Mouse (Mus musculus): ENCODE results near the gene Ccdc88c. TPM values are rescaled to one million over a fixed set of nuclear protein-coding genes. Genes with fewer than 3 reads are reported as not detected.
"Not testable (repeated sequence)": the region's sequence is repeated elsewhere in the genome, so short reads cannot be mapped to it uniquely, and the experiment has no call there.

The Ccdc88c gene
- polyA plus RNA-seq, 1 experiment from 2014 or later, result 2.3 TPM

- 47% methylated on average over 5 of the region's 5 CpGs for WGBS
- H3K9me3 ChIP-seq (replicated peaks), result 0 out of 2 replicates have a peak, but pooled peaks cover 4% of the 10 kb centered on the region
Observed at GRCm38 (mm10) chr12:101016412-101016928, 12.4 kb downstream of the Ccdc88c start.

GRCm38 (mm10) chr12:101015926-101016325, 12.9 kb downstream of the Ccdc88c start:
- Histone ChIP-seq H3K4me2 (no peak overlapping the region), H3K4me3 (no peak overlapping the region), H3K36me3 (no peaks in the 10 kb centered on the region), H3K27ac (ENCODE audit: poor library complexity, severe bottlenecking) (no peak overlapping the region), H3K9me3 (replicated peaks) (0 out of 2 replicates have a peak, but pooled peaks cover 4% of the 10 kb centered on the region), H3K27me3 (replicated peaks) (peaks cover 45% of the 10 kb centered on the region), H3K9ac (no peak overlapping the region), H3K4me1 (replicated peaks) (peaks cover 28% of the 10 kb centered on the region)
- WGBS, result 51% methylated on average over 4 of the region's 4 CpGs
- no peak for ATAC-seq (ENCODE audit: insufficient number of reproducible peaks, low FRiP score)

More at GRCm38 (mm10) chr12:101016412-101016928, 12.4 kb downstream of the Ccdc88c start:
- Histone ChIP-seq H3K4me3 (no peak overlapping the region), H3K4me2 (no peak overlapping the region), H3K9ac (no peak overlapping the region), H3K27me3 (replicated peaks) (peaks cover 46% of the 10 kb centered on the region), H3K27ac (ENCODE audit: poor library complexity, severe bottlenecking) (no peak overlapping the region), H3K36me3 (no peaks in the 10 kb centered on the region), H3K4me1 (replicated peaks) (peaks cover 28% of the 10 kb centered on the region)
- ATAC-seq (ENCODE audit: insufficient number of reproducible peaks, low FRiP score), result no peak

- H3K36me3 ChIP-seq, result no peaks in the 10 kb centered on the region
- WGBS, result 73% methylated on average over 11 of the region's 11 CpGs
- no peak overlapping the region for H3K4me2 ChIP-seq
- H3K9me3 ChIP-seq (replicated peaks), result 0 out of 2 replicates have a peak, but pooled peaks cover 4% of the 10 kb centered on the region
- H3K4me3 ChIP-seq, result no peak overlapping the region
- no peak overlapping the region for H3K27ac ChIP-seq (ENCODE audit: poor library complexity, severe bottlenecking)
- no peak overlapping the region for H3K9ac ChIP-seq
- H3K27me3 ChIP-seq (replicated peaks), result peaks cover 44% of the 10 kb centered on the region
- no peak for ATAC-seq (ENCODE audit: insufficient number of reproducible peaks, low FRiP score)
- H3K4me1 ChIP-seq (replicated peaks), result peaks cover 28% of the 10 kb centered on the region
Observed at GRCm38 (mm10) chr12:101015165-101015560, 13.7 kb downstream of the Ccdc88c start.

GRCm38 (mm10) chr12:101014549-101015164, 14.2 kb downstream of the Ccdc88c start:
- ATAC-seq (ENCODE audit: insufficient number of reproducible peaks, low FRiP score), result no peak
- no peak overlapping the region for H3K4me2 ChIP-seq
- H3K9ac ChIP-seq, result no peak overlapping the region
- 0 out of 2 replicates have a peak, but pooled peaks cover under 1% of the 10 kb centered on the region for H3K9me3 ChIP-seq (replicated peaks)
- H3K27ac ChIP-seq (ENCODE audit: poor library complexity, severe bottlenecking), result no peak overlapping the region
- no peak overlapping the region for H3K4me3 ChIP-seq
- WGBS, result 69% methylated on average over 10 of the region's 10 CpGs
- peaks cover 28% of the 10 kb centered on the region for H3K4me1 ChIP-seq (replicated peaks)
- H3K36me3 ChIP-seq, result no peaks in the 10 kb centered on the region
- peaks cover 44% of the 10 kb centered on the region for H3K27me3 ChIP-seq (replicated peaks)

- H3K9me3 ChIP-seq (replicated peaks); H3K36me3 ChIP-seq; H3K27ac ChIP-seq (ENCODE audit: poor library complexity, severe bottlenecking); H3K9ac ChIP-seq; ATAC-seq (ENCODE audit: insufficient number of reproducible peaks, low FRiP score); H3K4me2 ChIP-seq; H3K4me3 ChIP-seq: not testable (repeated sequence)
- Histone ChIP-seq H3K27me3 (replicated peaks) (peaks cover 47% of the 10 kb centered on the region), H3K4me1 (replicated peaks) (peaks cover 25% of the 10 kb centered on the region)
- 90% methylated on average over 9 of the region's 9 CpGs for WGBS
Observed at GRCm38 (mm10) chr12:101013668-101014067, 15.2 kb downstream of the Ccdc88c start.

- peaks cover 25% of the 10 kb centered on the region for H3K4me1 ChIP-seq (replicated peaks)
- H3K4me3 ChIP-seq, result no peak overlapping the region
- no peaks in the 10 kb centered on the region for H3K36me3 ChIP-seq
- no peak overlapping the region for H3K27ac ChIP-seq (ENCODE audit: poor library complexity, severe bottlenecking)
- no peaks in the 10 kb centered on the region for H3K9me3 ChIP-seq (replicated peaks)
- H3K4me2 ChIP-seq, result no peak overlapping the region
- H3K9ac ChIP-seq, result no peak overlapping the region
- no peak for ATAC-seq (ENCODE audit: insufficient number of reproducible peaks, low FRiP score)
- peaks cover 47% of the 10 kb centered on the region for H3K27me3 ChIP-seq (replicated peaks)
- WGBS, result 71% methylated on average over 8 of the region's 8 CpGs
Observed at GRCm38 (mm10) chr12:101013078-101013665, 15.7 kb downstream of the Ccdc88c start.

- 12% methylated on average over 17 of the region's 17 CpGs for WGBS
- H3K4me1 ChIP-seq (replicated peaks), result peaks cover 26% of the 10 kb centered on the region
- no peak overlapping the region for H3K9ac ChIP-seq
- H3K9me3 ChIP-seq (replicated peaks), result no peaks in the 10 kb centered on the region
- H3K4me3 ChIP-seq, result 0 out of 2 replicates have a peak overlapping the region, but pooled peaks have one; percentile 2
- no peak for ATAC-seq (ENCODE audit: insufficient number of reproducible peaks, low FRiP score)
- peaks cover 42% of the 10 kb centered on the region for H3K27me3 ChIP-seq (replicated peaks)
- H3K36me3 ChIP-seq, result no peaks in the 10 kb centered on the region
- peak overlapping the region; percentile 52 for H3K4me2 ChIP-seq
- H3K27ac ChIP-seq (ENCODE audit: poor library complexity, severe bottlenecking), result no peak overlapping the region
Observed at GRCm38 (mm10) chr12:101012197-101013077, 16.4 kb downstream of the Ccdc88c start.

- Histone ChIP-seq H3K36me3 (no peaks in the 10 kb centered on the region), H3K27ac (ENCODE audit: poor library complexity, severe bottlenecking) (no peak overlapping the region), H3K9me3 (replicated peaks) (no peaks in the 10 kb centered on the region), H3K4me2 (no peak overlapping the region), H3K9ac (no peak overlapping the region), H3K4me3 (no peak overlapping the region), H3K27me3 (replicated peaks) (peaks cover 40% of the 10 kb centered on the region), H3K4me1 (replicated peaks) (peaks cover 27% of the 10 kb centered on the region)
- ATAC-seq (ENCODE audit: insufficient number of reproducible peaks, low FRiP score), result no peak
- WGBS, result 80% methylated on average over 7 of the region's 7 CpGs
Observed at GRCm38 (mm10) chr12:101011017-101011416, 17.8 kb downstream of the Ccdc88c start.

- H3K9ac ChIP-seq, result no peak overlapping the region
- no peak overlapping the region for H3K4me3 ChIP-seq
- 44% methylated on average over 10 of the region's 10 CpGs for WGBS
- H3K4me2 ChIP-seq, result no peak overlapping the region
- H3K9me3 ChIP-seq (replicated peaks), result no peaks in the 10 kb centered on the region
- no peaks in the 10 kb centered on the region for H3K36me3 ChIP-seq
- peaks cover 45% of the 10 kb centered on the region for H3K27me3 ChIP-seq (replicated peaks)
- no peak overlapping the region for H3K27ac ChIP-seq (ENCODE audit: poor library complexity, severe bottlenecking)
- peaks cover 27% of the 10 kb centered on the region for H3K4me1 ChIP-seq (replicated peaks)
- no peak for ATAC-seq (ENCODE audit: insufficient number of reproducible peaks, low FRiP score)
Observed at GRCm38 (mm10) chr12:101010148-101010920, 18.5 kb downstream of the Ccdc88c start.

GRCm38 (mm10) chr12:101009225-101009624, 19.6 kb downstream of the Ccdc88c start:
- peaks cover 38% of the 10 kb centered on the region for H3K27me3 ChIP-seq (replicated peaks)

More at GRCm38 (mm10) chr12:101009225-101009624, 19.6 kb downstream of the Ccdc88c start:
- H3K9ac ChIP-seq, result no peak overlapping the region
- no peak overlapping the region for H3K4me3 ChIP-seq
- H3K36me3 ChIP-seq, result no peaks in the 10 kb centered on the region
- no peak for ATAC-seq (ENCODE audit: insufficient number of reproducible peaks, low FRiP score)
- H3K4me2 ChIP-seq, result no peak overlapping the region
- H3K9me3 ChIP-seq (replicated peaks), result no peaks in the 10 kb centered on the region
- 80% methylated on average over 4 of the region's 4 CpGs for whole genome bisulfite sequencing
- no peak overlapping the region for H3K27ac ChIP-seq (ENCODE audit: poor library complexity, severe bottlenecking)
- H3K4me1 ChIP-seq (replicated peaks), result peaks cover 27% of the 10 kb centered on the region

All from heart, embryonic 12.5 days (tissue).